Mouse (Mus musculus): ENCODE data around the gene Zfp652. TPM values are rescaled to one million over a fixed set of nuclear protein-coding genes. Genes with fewer than 3 reads are reported as not detected.

The Zfp652 gene
- polyA plus RNA-seq, 1 experiment from 2014 or later, result 24.9 TPM

DNA sequence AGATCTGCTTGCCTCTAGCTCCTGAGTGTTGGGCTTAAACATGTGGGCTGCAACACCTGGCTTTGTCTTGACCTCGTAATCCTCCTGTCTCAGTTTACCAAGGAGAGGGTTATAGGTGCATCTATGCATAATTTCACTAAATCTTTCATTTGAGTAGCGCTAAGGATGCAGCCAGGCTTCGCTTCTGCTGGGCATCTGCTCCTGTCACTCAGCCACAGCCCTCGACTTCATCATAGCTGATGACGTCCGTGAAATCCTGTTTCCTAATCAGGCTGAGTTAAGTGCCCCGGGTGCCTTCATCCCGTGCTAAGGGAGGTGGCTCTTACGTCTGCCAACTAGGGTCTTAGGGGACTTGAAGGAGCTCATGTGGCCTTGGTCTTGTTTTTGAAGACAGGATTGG lies 71.5 kb downstream of the Zfp652 start:
- ATAC-seq (ENCODE audit: insufficient number of reproducible peaks, insufficient read depth, low FRiP score, low TSS enrichment, low read depth), result no peak
- Histone ChIP-seq H3K9me3 (no peaks in the 10 kb centered on the region), H3K4me2 (no peak overlapping the region), H3K4me1 (replicated peaks) (no peaks in the 10 kb centered on the region), H3K27ac (no peak overlapping the region), H3K36me3 (no peaks in the 10 kb centered on the region), H3K9ac (replicated peaks) (no peak overlapping the region), H3K27me3 (no peaks in the 10 kb centered on the region), H3K4me3 (replicated peaks) (no peak overlapping the region)
- 90% methylated on average over 9 of the region's 9 CpGs for WGBS

DNA sequence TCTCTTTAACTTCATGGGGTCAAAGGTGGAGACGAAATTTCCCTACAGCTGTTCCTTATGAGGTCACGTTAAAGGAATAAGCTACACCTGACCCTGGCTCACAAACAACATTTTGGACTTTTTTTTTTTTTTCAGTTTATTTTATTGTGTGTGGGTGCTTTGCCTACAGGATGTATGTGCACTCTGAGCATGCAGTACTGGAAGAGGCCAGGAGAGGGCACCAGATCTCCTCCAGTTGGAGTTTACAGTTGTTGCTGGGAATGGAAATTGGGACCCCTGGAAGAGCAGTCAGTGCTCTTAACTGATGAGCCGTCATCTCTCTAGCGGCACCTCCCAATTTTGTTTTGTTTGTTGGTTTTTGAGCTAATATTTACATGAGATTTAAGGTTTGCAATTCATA lies 73.2 kb downstream of the Zfp652 start:
- Histone ChIP-seq H3K36me3 (no peaks in the 10 kb centered on the region), H3K4me1 (replicated peaks) (no peaks in the 10 kb centered on the region), H3K4me2 (no peak overlapping the region), H3K9ac (replicated peaks) (no peak overlapping the region), H3K4me3 (replicated peaks) (no peak overlapping the region), H3K9me3 (no peaks in the 10 kb centered on the region), H3K27me3 (no peaks in the 10 kb centered on the region), H3K27ac (no peak overlapping the region)
- 88% methylated on average over 4 of the region's 4 CpGs for WGBS
- ATAC-seq (ENCODE audit: insufficient number of reproducible peaks, insufficient read depth, low FRiP score, low TSS enrichment, low read depth), result no peak

DNA sequence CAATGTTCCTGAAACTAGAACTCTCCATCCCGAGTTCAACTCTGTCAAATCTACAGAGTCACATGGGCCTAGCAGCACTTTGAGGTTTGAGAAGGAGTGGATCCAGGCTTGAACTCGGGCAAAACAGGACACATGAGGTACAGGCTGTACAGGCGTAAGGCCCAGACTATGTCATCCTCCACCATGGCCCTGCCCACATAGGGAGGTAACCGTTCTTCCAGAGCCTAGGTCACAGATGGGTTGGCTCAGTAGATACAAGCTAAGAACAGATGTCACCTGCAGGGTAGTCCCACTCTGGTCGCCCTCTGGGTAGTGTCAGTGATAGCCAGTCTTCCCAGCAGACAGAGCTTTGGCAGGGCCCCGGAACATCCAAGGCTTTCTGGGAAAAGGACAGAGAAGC lies 74.0 kb downstream of the Zfp652 start:
- no peaks in the 10 kb centered on the region for H3K4me1 ChIP-seq (replicated peaks)
- 87% methylated on average over 6 of the region's 6 CpGs for WGBS

DNA sequence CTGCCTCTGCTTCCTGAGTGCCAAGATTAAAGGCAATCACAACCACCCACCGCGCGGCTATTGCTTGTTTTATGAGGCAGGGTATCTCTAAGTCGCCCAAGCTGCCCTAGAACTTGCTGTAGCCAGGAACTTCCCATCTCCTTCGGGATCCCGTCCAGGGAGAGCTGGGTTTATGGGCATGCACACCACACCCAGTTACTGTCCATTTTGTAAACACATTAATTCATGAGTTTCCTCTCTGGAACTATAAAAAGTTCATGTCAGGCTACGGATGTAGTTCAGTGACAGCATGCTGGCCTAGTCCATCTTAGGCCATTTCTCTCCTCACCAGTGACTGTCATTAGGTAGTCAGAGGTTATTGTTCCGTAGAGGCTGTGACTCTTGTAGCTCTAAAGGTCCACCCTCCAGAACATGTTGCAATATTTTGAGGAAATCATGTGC lies 77.0 kb downstream of the Zfp652 start:
- Histone ChIP-seq H3K36me3 (no peaks in the 10 kb centered on the region), H3K4me3 (replicated peaks) (no peak overlapping the region), H3K27ac (no peak overlapping the region), H3K9ac (replicated peaks) (no peak overlapping the region), H3K4me2 (no peak overlapping the region), H3K9me3 (no peaks in the 10 kb centered on the region), H3K27me3 (no peaks in the 10 kb centered on the region), H3K4me1 (replicated peaks) (no peaks in the 10 kb centered on the region)
- no peak for ATAC-seq (ENCODE audit: insufficient number of reproducible peaks, insufficient read depth, low FRiP score, low TSS enrichment, low read depth)
- 78% methylated on average over 8 of the region's 8 CpGs for WGBS

More for the DNA sequence above, 74.0 kb downstream of the Zfp652 start:
- Histone ChIP-seq H3K9me3 (no peaks in the 10 kb centered on the region), H3K9ac (replicated peaks) (no peak overlapping the region), H3K4me2 (no peak overlapping the region), H3K4me3 (replicated peaks) (no peak overlapping the region), H3K27ac (no peak overlapping the region), H3K36me3 (no peaks in the 10 kb centered on the region), H3K27me3 (no peaks in the 10 kb centered on the region)
- ATAC-seq (ENCODE audit: insufficient number of reproducible peaks, insufficient read depth, low FRiP score, low TSS enrichment, low read depth), result no peak

DNA sequence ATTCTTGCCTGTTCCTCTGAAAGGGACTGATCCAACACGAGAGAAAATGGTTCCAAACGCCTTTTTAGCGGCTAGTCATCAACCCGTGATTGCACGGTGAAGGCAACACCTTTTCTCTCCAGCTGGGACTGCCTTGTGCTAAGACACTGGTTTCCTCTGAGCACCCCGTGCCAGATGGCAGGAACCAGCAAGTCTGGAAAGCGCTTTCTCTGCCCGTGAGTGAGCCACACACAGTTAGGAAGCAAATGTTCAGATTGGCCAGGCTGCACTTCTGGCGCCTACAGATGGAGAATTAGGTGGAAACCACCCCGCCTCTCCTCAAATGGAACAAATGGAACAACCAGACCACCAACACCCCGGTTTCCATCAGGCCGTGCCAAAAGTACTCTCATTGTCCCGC lies 79.3 kb downstream of the Zfp652 start:
- Histone ChIP-seq H3K4me2 (no peak overlapping the region), H3K27ac (no peak overlapping the region), H3K36me3 (no peaks in the 10 kb centered on the region), H3K27me3 (peaks cover 14% of the 10 kb centered on the region), H3K9me3 (no peaks in the 10 kb centered on the region), H3K9ac (replicated peaks) (no peak overlapping the region), H3K4me3 (replicated peaks) (no peak overlapping the region), H3K4me1 (replicated peaks) (peaks cover 6% of the 10 kb centered on the region; the same call in 1 of the 2 replicates)
- ATAC-seq (ENCODE audit: insufficient number of reproducible peaks, insufficient read depth, low FRiP score, low TSS enrichment, low read depth), result no peak
- WGBS, result 74% methylated on average over 13 of the region's 13 CpGs

DNA sequence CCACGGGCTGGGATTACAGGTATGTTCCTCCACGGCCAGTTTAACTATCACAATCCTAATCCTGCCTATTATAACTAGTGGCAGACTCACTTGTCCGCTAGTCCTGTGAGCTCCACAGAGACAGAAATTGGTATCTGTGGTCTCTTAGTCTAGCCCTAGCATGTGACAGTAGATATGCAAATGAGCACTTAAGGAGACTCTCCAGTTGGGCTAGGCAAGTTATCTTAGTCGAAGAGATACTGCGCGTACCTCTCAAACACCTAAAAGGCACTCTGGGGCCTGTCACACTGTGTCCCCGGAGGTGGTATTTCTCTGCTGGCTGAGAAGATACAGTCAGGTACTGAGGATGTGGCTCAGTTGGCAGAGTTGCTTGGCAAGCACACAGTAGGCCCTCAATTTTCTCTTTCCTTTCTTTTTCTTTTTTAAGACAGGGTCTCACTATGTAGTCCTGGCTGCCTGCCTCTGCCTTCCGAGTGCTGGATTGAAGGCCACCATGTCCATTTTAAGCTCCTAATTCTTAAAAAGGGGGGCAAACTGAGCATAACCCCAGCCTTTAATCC lies 80.6 kb downstream of the Zfp652 start:
- H3K36me3 ChIP-seq, result no peaks in the 10 kb centered on the region
- H3K4me2 ChIP-seq, result no peak overlapping the region
- H3K4me1 ChIP-seq (replicated peaks), result peaks cover 10% of the 10 kb centered on the region; the same call in 1 of the 2 replicates
- no peak for ATAC-seq (ENCODE audit: insufficient number of reproducible peaks, insufficient read depth, low FRiP score, low TSS enrichment, low read depth)
- no peak overlapping the region for H3K27ac ChIP-seq
- H3K27me3 ChIP-seq, result peaks cover 23% of the 10 kb centered on the region
- no peak overlapping the region for H3K4me3 ChIP-seq (replicated peaks)
- no peaks in the 10 kb centered on the region for H3K9me3 ChIP-seq
- H3K9ac ChIP-seq (replicated peaks), result no peak overlapping the region
- 89% methylated on average over 8 of the region's 8 CpGs for WGBS

DNA sequence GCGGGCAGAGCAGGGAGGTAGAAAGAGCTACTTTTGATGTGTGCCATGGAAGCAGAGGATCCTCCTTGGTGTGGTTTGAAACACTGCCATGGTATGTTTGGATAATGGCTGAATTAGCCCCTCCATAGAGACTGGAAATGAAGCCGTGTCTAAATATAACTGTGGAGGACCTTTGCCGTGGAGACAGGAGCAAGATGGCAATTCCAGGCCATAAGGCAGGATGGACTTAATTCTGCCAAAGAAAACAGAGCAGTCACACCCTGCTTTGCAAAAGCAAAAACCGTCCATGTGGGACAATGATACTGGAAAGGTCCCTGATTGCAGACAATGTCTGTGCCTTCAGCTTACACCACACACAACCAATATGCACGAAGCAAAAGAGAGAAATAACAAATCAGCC lies 81.7 kb downstream of the Zfp652 start:
- no peak for ATAC-seq (ENCODE audit: insufficient number of reproducible peaks, insufficient read depth, low FRiP score, low TSS enrichment, low read depth)

DNA sequence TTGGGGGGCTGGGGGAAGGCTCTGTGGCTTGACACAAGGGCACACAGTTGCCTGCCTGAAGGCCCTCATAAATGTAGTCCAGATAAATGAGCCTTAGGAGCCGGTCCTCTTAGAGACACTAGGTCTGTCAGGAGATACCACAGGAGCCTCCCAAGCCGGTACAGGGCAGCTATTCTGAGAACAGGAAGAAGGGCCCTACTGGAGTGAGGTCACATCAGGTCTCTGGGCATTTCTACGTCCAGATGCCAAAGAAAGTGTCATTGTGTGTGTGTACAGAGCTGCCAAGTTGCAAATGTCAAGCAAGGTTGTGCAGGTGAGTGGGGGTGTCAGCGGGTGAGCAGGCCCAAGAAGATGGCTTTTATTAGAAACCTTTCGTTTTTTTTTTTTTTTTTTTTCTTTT lies 83.1 kb downstream of the Zfp652 start:
- Histone ChIP-seq H3K4me1 (replicated peaks) (peaks cover 10% of the 10 kb centered on the region; the same call in 1 of the 2 replicates), H3K9me3 (no peaks in the 10 kb centered on the region), H3K4me3 (replicated peaks) (no peak overlapping the region), H3K4me2 (no peak overlapping the region), H3K36me3 (no peaks in the 10 kb centered on the region), H3K9ac (replicated peaks) (no peak overlapping the region), H3K27ac (no peak overlapping the region), H3K27me3 (peaks cover 31% of the 10 kb centered on the region)
- no peak for ATAC-seq (ENCODE audit: insufficient number of reproducible peaks, insufficient read depth, low FRiP score, low TSS enrichment, low read depth)
- WGBS, result 62% methylated on average over 5 of the region's 5 CpGs

More for the DNA sequence above, 81.7 kb downstream of the Zfp652 start:
- H3K9ac ChIP-seq (replicated peaks), result no peak overlapping the region
- H3K27ac ChIP-seq, result no peak overlapping the region
- peaks cover 10% of the 10 kb centered on the region; the same call in 1 of the 2 replicates for H3K4me1 ChIP-seq (replicated peaks)
- peaks cover 31% of the 10 kb centered on the region for H3K27me3 ChIP-seq
- no peak overlapping the region for H3K4me2 ChIP-seq
- H3K4me3 ChIP-seq (replicated peaks), result no peak overlapping the region
- no peaks in the 10 kb centered on the region for H3K36me3 ChIP-seq
- 71% methylated on average over 5 of the region's 5 CpGs for WGBS
- H3K9me3 ChIP-seq, result no peaks in the 10 kb centered on the region

DNA sequence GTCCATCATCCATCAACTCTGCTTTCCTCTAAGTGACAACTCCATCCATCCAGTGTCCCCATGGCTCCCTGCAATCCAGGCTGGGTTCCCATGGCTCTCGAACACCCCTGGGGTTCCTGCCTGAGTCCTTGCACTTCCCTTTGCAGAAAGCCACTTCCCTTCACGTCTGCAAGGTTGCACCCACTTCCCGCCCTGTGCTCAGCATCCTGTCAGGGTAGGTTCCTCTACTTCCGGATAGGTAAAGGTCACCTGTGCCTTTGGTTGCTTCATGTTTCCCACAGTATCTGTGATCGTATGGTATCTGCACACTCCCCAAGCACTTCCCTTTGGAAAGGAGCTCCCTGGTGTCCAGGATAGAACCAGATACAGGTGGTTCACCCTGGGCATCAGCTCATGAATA lies 92.5 kb downstream of the Zfp652 start:
- peaks cover 9% of the 10 kb centered on the region; the same call in 1 of the 2 replicates for H3K9me3 ChIP-seq
- H3K4me2 ChIP-seq, result no peak overlapping the region
- H3K27ac ChIP-seq, result no peak overlapping the region
- WGBS, result 63% methylated on average over 5 of the region's 5 CpGs
- no peak overlapping the region for H3K9ac ChIP-seq (replicated peaks)
- no peak overlapping the region for H3K4me3 ChIP-seq (replicated peaks)
- H3K27me3 ChIP-seq, result no peaks in the 10 kb centered on the region
- no peak for ATAC-seq (ENCODE audit: insufficient number of reproducible peaks, insufficient read depth, low FRiP score, low TSS enrichment, low read depth)
- no peaks in the 10 kb centered on the region for H3K36me3 ChIP-seq
- H3K4me1 ChIP-seq (replicated peaks), result no peaks in the 10 kb centered on the region

DNA sequence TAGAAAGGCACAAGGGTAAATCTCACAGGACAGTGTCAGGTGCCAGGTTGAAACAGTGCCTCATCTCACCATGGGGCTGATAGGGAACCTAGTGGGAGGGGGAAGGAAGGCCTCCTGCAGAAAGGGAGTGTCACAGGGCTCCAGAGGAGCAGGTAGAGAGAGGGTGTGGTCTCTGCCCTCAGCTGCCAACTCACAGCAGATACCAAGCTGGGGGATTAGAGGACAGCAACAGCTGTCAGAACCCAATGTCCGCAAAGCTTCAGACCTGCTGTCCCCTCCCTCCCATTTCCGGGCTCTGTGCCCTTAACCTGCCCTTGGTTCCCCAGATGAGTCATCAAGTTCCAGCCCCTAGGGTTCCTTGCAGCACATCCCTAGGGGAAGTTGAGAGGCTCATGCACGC lies 93.1 kb downstream of the Zfp652 start:
- no peak for ATAC-seq (ENCODE audit: insufficient number of reproducible peaks, insufficient read depth, low FRiP score, low TSS enrichment, low read depth)
- Histone ChIP-seq H3K27me3 (no peaks in the 10 kb centered on the region), H3K9ac (replicated peaks) (no peak overlapping the region), H3K4me3 (replicated peaks) (no peak overlapping the region), H3K4me2 (no peak overlapping the region), H3K36me3 (no peaks in the 10 kb centered on the region), H3K27ac (no peak overlapping the region), H3K9me3 (peaks cover 9% of the 10 kb centered on the region; the same call in 1 of the 2 replicates), H3K4me1 (replicated peaks) (no peaks in the 10 kb centered on the region)
- 50% methylated on average over 3 of the region's 3 CpGs for WGBS

DNA sequence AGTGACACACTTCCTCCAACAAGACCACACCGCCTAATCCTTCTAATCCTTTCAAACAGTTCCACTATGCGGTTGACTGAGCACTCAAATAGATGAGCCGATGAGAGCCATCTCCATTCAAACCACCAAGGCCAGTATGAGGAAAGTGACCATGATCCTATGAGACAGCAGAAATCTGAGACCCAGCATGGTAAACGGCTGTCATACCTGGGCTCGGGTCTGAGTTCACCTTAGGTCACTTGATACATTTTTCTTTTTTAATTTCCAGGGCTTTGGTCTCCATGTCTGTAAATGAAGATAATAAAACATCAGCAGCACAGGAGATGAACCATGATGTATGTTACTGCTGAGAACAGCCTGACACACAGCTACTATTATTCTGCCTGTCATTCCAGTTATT lies 95.4 kb downstream of the Zfp652 start:
- Histone ChIP-seq H3K9me3 (peaks cover 9% of the 10 kb centered on the region; the same call in 1 of the 2 replicates), H3K36me3 (no peaks in the 10 kb centered on the region), H3K27me3 (no peaks in the 10 kb centered on the region), H3K27ac (no peak overlapping the region), H3K4me2 (no peak overlapping the region), H3K4me3 (replicated peaks) (no peak overlapping the region), H3K9ac (replicated peaks) (no peak overlapping the region), H3K4me1 (replicated peaks) (no peaks in the 10 kb centered on the region)
- no peak for ATAC-seq (ENCODE audit: insufficient number of reproducible peaks, insufficient read depth, low FRiP score, low TSS enrichment, low read depth)
- WGBS, result 97% methylated on average over 5 of the region's 5 CpGs

DNA sequence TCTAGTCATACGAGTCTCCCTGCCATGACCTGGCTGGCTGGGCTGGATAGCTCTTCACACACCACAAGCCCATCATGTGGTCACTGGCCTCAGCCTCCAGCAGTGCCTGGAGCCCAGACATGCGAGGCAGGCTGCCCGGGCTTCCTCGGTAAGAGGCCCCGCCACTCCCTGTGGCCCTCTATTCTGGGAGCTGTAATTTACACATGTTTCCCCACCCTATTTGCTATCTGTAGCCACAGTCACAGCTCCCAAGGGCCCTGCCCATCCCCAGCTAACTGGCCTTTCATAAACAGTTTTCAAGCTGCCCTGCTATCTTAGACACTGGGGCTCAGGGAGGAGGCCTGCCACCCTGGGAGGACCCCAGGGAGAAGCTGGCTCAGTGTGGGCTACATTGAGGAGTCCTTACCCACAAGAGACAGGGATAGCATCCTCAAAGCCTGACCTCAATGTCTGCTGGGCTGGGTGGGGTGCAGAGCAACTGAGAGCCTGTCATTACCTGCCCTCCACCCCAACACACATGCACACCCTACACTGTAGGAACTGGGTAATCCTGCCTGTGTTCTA lies 96.1 kb downstream of the Zfp652 start:
- Histone ChIP-seq H3K4me3 (replicated peaks) (no peak overlapping the region), H3K27ac (0 out of 2 replicates have a peak overlapping the region, but pooled peaks have one; percentile 12), H3K4me1 (replicated peaks) (no peaks in the 10 kb centered on the region), H3K9ac (replicated peaks) (no peak overlapping the region), H3K36me3 (no peaks in the 10 kb centered on the region), H3K4me2 (no peak overlapping the region), H3K9me3 (peaks cover 9% of the 10 kb centered on the region; the same call in 1 of the 2 replicates), H3K27me3 (no peaks in the 10 kb centered on the region)
- WGBS, result 64% methylated on average over 5 of the region's 5 CpGs
- ATAC-seq (ENCODE audit: insufficient number of reproducible peaks, insufficient read depth, low FRiP score, low TSS enrichment, low read depth), result no peak

Data from limb, embryonic 12.5 days (tissue).